Mouse (Mus musculus) myocyte (in vitro differentiated cells): ENCODE data around the gene Mvb12b. TPM values are rescaled to one million over a fixed set of nuclear protein-coding genes. Genes with fewer than 3 reads are reported as not detected.
A peak's percentile ranks its signal among the peaks of the same experiment; 100 is the strongest.

Experiments used
- H3K27me3 ChIP-seq: one replicate; pipeline ENCODE4 v1.6.1; 2011; ENCODE audit not compliant: control insufficient read depth, insufficient read depth, insufficient read length
- H3K36me3 ChIP-seq: one replicate; pipeline ENCODE4 v1.6.1; 2011; ENCODE audit not compliant: control insufficient read depth, insufficient read depth
- H3K4me2 ChIP-seq: one replicate; pipeline ENCODE4 v1.6.1; 2011; ENCODE audit warnings: low read depth, control low read depth
- H3K4me3 ChIP-seq: one replicate; pipeline ENCODE4 v1.5.1; 2011; ENCODE audit warnings: mild to moderate bottlenecking, control low read depth, moderate library complexity
- H3K79me2 ChIP-seq: one replicate; pipeline ENCODE4 v1.6.1; 2011; ENCODE audit not compliant: control insufficient read depth, insufficient read depth
- H3ac ChIP-seq: one replicate; pipeline ENCODE4 v1.6.1; 2011; ENCODE audit not compliant: control insufficient read depth, insufficient read length
- CEBPB ChIP-seq: IDR thresholded peaks from 2 replicates; pipeline ENCODE4 v1.6.1; 2011; ENCODE audit warnings: mild to moderate bottlenecking, moderate library complexity; ENCODE audit not compliant: poor library complexity, insufficient read depth, severe bottlenecking
- E2F4 ChIP-seq: IDR thresholded peaks from one replicate; pipeline ENCODE4 v1.6.1; 2011; ENCODE audit warnings: mild to moderate bottlenecking, control low read depth, moderate library complexity; ENCODE audit not compliant: insufficient read depth
- MAX ChIP-seq: IDR thresholded peaks from one replicate; pipeline ENCODE4 v1.6.1; 2011; ENCODE audit warnings: low read depth, mild to moderate bottlenecking, control low read depth
- MYOD1 ChIP-seq, 3 experiments: IDR thresholded peaks; one replicate each; pipeline ENCODE4 v1.6.1; 2011; ENCODE audit warnings: control low read depth in 2 of 3, low read depth in 2 of 3, mild to moderate bottlenecking in 2 of 3, moderate library complexity in 1 of 3; ENCODE audit not compliant: insufficient read length in 2 of 3, control insufficient read depth in 1 of 3
- MYOG ChIP-seq, 3 experiments: IDR thresholded peaks; one replicate each; pipeline ENCODE4 v1.6.1; 2011; ENCODE audit warnings: control low read depth in 2 of 3, low read depth in 2 of 3, mild to moderate bottlenecking in 2 of 3; ENCODE audit not compliant: insufficient read length in 2 of 3, control insufficient read depth in 1 of 3, insufficient read depth in 1 of 3
- POLR2A ChIP-seq: IDR thresholded peaks from one replicate; pipeline ENCODE4 v1.6.1; 2011; ENCODE audit warnings: low read depth, mild to moderate bottlenecking, control low read depth, moderate library complexity; ENCODE audit not compliant: insufficient read length
- POLR2AphosphoS2 ChIP-seq: IDR thresholded peaks from one replicate; pipeline ENCODE4 v1.6.1; 2011; ENCODE audit warnings: low read depth, control low read depth; ENCODE audit not compliant: insufficient read length
- REST ChIP-seq: IDR thresholded peaks from one replicate; pipeline ENCODE4 v1.6.1; 2011; ENCODE audit warnings: mild to moderate bottlenecking, control low read depth, moderate library complexity; ENCODE audit not compliant: insufficient read depth, insufficient read length
- SRF ChIP-seq: IDR thresholded peaks from one replicate; pipeline ENCODE4 v1.6.1; 2011; ENCODE audit warnings: low read depth; ENCODE audit not compliant: control insufficient read depth, insufficient read length
- TCF12 ChIP-seq: IDR thresholded peaks from one replicate; pipeline ENCODE4 v1.6.1; 2011; ENCODE audit warnings: mild to moderate bottlenecking, control low read depth; ENCODE audit not compliant: poor library complexity, insufficient read depth, severe bottlenecking
- TCF3 ChIP-seq: IDR thresholded peaks from one replicate; pipeline ENCODE4 v1.6.1; 2011; ENCODE audit warnings: low read depth, control low read depth; ENCODE audit not compliant: insufficient read length
- USF1 ChIP-seq: IDR thresholded peaks from one replicate; pipeline ENCODE4 v1.6.1; 2011; ENCODE audit warnings: low read depth, mild to moderate bottlenecking, control low read depth, moderate library complexity
- polyA plus RNA-seq: library from polyadenylated mRNA; unstranded; fragments of >200 nt; fragmentation: generic; extraction: Trizol; gene quantifications from one replicate; pipeline ENCODE4 v1.2.1, GENCODE M21; 2012; ENCODE audit warnings: missing spikeins

The Mvb12b gene
- polyA plus RNA-seq, 1 experiment = 14.5 TPM

GRCm38 (mm10) chr2:33925288-33925687, 37.5 kb upstream of the Mvb12b start:
- no peak overlapping the region for H3K4me3 ChIP-seq
- peaks cover 37% of the 10 kb centered on the region for H3K27me3 ChIP-seq
- no peak overlapping the region for H3K4me2 ChIP-seq
- no peaks in the 10 kb centered on the region for H3K36me3 ChIP-seq
- TF ChIP-seq POLR2A (no peak), SRF (no peak), POLR2AphosphoS2 (no peak), MYOD1 (IDR thresholded peaks at IDR 0.05; ENCODE audit: control insufficient read depth in 1 of 3, insufficient read length in 2 of 3, low read depth in 2 of 3) (no peak), REST (no peak), TCF12 (no peak), USF1 (no peak), MAX (no peak), CEBPB (no peak), E2F4 (no peak), TCF3 (no peak), MYOG (IDR thresholded peaks at IDR 0.05; ENCODE audit: control insufficient read depth in 1 of 3, insufficient read depth in 1 of 3, insufficient read length in 2 of 3, low read depth in 2 of 3) (no peak)
- H3ac ChIP-seq = no peak overlapping the region
- no peaks in the 10 kb centered on the region for H3K79me2 ChIP-seq

GRCm38 (mm10) chr2:33923482-33923881, 35.7 kb upstream of the Mvb12b start:
- Histone ChIP-seq H3ac (no peak overlapping the region), H3K4me3 (no peak overlapping the region), H3K27me3 (peaks cover 37% of the 10 kb centered on the region), H3K36me3 (no peaks in the 10 kb centered on the region), H3K79me2 (no peaks in the 10 kb centered on the region), H3K4me2 (no peak overlapping the region)
- peak in 1 of 3 experiments; percentile 4 for TF ChIP-seq MYOD1 (IDR thresholded peaks at IDR 0.05; ENCODE audit: control insufficient read depth in 1 of 3, insufficient read length in 2 of 3, low read depth in 2 of 3)
- no peak for TF ChIP-seq REST
- no peak for TF ChIP-seq TCF12
- no peak for TF ChIP-seq MYOG (IDR thresholded peaks at IDR 0.05; ENCODE audit: control insufficient read depth in 1 of 3, insufficient read depth in 1 of 3, insufficient read length in 2 of 3, low read depth in 2 of 3)
- no peak for TF ChIP-seq TCF3

- Histone ChIP-seq H3ac (no peak overlapping the region), H3K79me2 (no peaks in the 10 kb centered on the region), H3K36me3 (no peaks in the 10 kb centered on the region), H3K4me3 (no peak overlapping the region), H3K27me3 (peaks cover 34% of the 10 kb centered on the region), H3K4me2 (no peak overlapping the region)
- TF ChIP-seq POLR2A (no peak), CEBPB (no peak), MAX (no peak), POLR2AphosphoS2 (no peak), TCF12 (no peak), USF1 (no peak), E2F4 (no peak), SRF (no peak), REST (no peak), MYOD1 (IDR thresholded peaks at IDR 0.05; ENCODE audit: control insufficient read depth in 1 of 3, insufficient read length in 2 of 3, low read depth in 2 of 3) (no peak), MYOG (IDR thresholded peaks at IDR 0.05; ENCODE audit: control insufficient read depth in 1 of 3, insufficient read depth in 1 of 3, insufficient read length in 2 of 3, low read depth in 2 of 3) (no peak), TCF3 (no peak)
These were observed 34.7 kb upstream of the Mvb12b start for GRCm38 (mm10) chr2:33922466-33922865.

- TF ChIP-seq CEBPB (no peak), TCF12 (no peak), MYOD1 (IDR thresholded peaks at IDR 0.05; ENCODE audit: control insufficient read depth in 1 of 3, insufficient read length in 2 of 3, low read depth in 2 of 3) (peak in 2 of 3 experiments; percentile 50 to 71), MYOG (IDR thresholded peaks at IDR 0.05; ENCODE audit: control insufficient read depth in 1 of 3, insufficient read depth in 1 of 3, insufficient read length in 2 of 3, low read depth in 2 of 3) (peak in 2 of 3 experiments; percentile 64 to 67)
- H3K79me2 ChIP-seq = no peaks in the 10 kb centered on the region
- H3ac ChIP-seq = no peak overlapping the region
- H3K4me2 ChIP-seq = no peak overlapping the region
- H3K4me3 ChIP-seq = no peak overlapping the region
- H3K36me3 ChIP-seq = no peaks in the 10 kb centered on the region
- peaks cover 11% of the 10 kb centered on the region for H3K27me3 ChIP-seq
These were observed 32.3 kb upstream of the Mvb12b start for GRCm38 (mm10) chr2:33919934-33920615.

- Histone ChIP-seq H3K4me2 (no peak overlapping the region), H3K27me3 (peaks cover under 1% of the 10 kb centered on the region), H3ac (no peak overlapping the region), H3K79me2 (no peaks in the 10 kb centered on the region), H3K36me3 (no peaks in the 10 kb centered on the region), H3K4me3 (no peak overlapping the region)
- TF ChIP-seq MAX (no peak), CEBPB (peak; percentile 85)
These were observed 31.1 kb upstream of the Mvb12b start for GRCm38 (mm10) chr2:33918824-33919223.
